In the genomic region with DNA sequence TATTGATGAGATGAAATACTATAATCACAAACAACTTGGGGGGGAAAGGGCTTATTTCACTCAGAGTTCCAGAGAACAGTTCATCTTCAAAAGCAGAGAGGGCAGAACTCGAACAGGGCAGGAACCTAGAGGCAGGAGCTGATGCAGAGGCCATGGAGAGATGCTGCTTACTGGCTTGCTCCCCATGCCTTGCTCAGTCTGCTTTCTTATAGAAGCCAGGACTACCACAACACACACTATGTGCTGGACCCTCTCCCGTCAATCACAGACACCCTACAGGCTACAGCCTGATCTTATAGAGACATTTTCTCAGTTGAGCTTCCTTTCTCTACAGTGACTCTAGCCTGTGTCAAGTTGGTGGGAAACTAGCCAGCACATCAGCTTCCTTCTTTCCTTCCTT, we compare ENCODE assay signal across 22 mouse cellular contexts.
"Had no signal": no experiment of that assay in that cellular context is flagged by ENCODE, and none has a peak within 500 bp of the region (broad histone marks: within the 10 kb centered on the region; RNA-seq: fewer than 3 reads in every experiment).

No protein-coding gene starts in this region.

- H3K27me3 ChIP-seq: heart, embryonic 12.5 days; hindbrain, embryonic 13.5 days; hindbrain, embryonic 15.5 days; intestine, embryonic 15.5 days; limb, embryonic 12.5 days; liver, embryonic 13.5 days had no signal

- H3K4me1 ChIP-seq: heart, embryonic 12.5 days; hindbrain, embryonic 13.5 days; hindbrain, embryonic 15.5 days; liver, embryonic 13.5 days had no signal

- H3K4me3 ChIP-seq: heart, embryonic 12.5 days; hindbrain, embryonic 13.5 days; hindbrain, embryonic 15.5 days; intestine, embryonic 15.5 days; layer of hippocampus, adult 2 months; left cerebral cortex, adult 2 months; limb, embryonic 10.5 days; limb, embryonic 12.5 days; liver, embryonic 13.5 days had no signal

- H3K9me3 ChIP-seq: heart, embryonic 12.5 days; hindbrain, embryonic 13.5 days; hindbrain, embryonic 15.5 days; intestine, embryonic 15.5 days; limb, embryonic 10.5 days; limb, embryonic 12.5 days; liver, embryonic 13.5 days had no signal

- H3K36me3 ChIP-seq: heart, embryonic 12.5 days; hindbrain, embryonic 13.5 days; hindbrain, embryonic 15.5 days; intestine, embryonic 15.5 days; limb, embryonic 10.5 days; limb, embryonic 12.5 days; liver, embryonic 13.5 days had no signal

- DNase-seq: forebrain, postnatal 0 days; gastrocnemius, postnatal 14 days; gastrocnemius, postnatal 36 days; heart, adult 18-20 months; heart, postnatal 10 days; heart, postnatal 36 days; kidney, adult 18-20 months; kidney, adult 8-10 months; kidney, postnatal 10 days; kidney, postnatal 4 days; liver; liver, embryonic 13.5 days had no signal

- ATAC-seq: forebrain, postnatal 0 days; hindbrain, postnatal 0 days; intestine, embryonic 15.5 days; intestine, postnatal 0 days had no signal

- H3K27ac ChIP-seq: hindbrain, embryonic 13.5 days; hindbrain, embryonic 15.5 days; hindbrain, postnatal 0 days; intestine, embryonic 15.5 days; layer of hippocampus, adult 2 months; left cerebral cortex, adult 2 months; limb, embryonic 10.5 days; limb, embryonic 12.5 days; liver, embryonic 13.5 days had no signal
